Mouse (Mus musculus) limb, embryonic 13.5 days (tissue): ENCODE measurements around the gene Hist1h2bk. TPM values are rescaled to one million over a fixed set of nuclear protein-coding genes. Genes with fewer than 3 reads are reported as not detected.

ENCODE experiments used
- ATAC-seq: fragments of 200-750 bp; cut with Nextera tagmentation; 2 replicates; pipeline ENCODE4 v1.8.0; 2017; ENCODE audit warnings: low read depth, moderate number of reproducible peaks, moderate TSS enrichment; ENCODE audit not compliant: low FRiP score
- H3K27ac ChIP-seq: fragments of 300-500 bp; sonication (generic); 2 replicates; pipeline ENCODE4 v1.5.1; 2015; ENCODE audit warnings: inconsistent platforms, mild to moderate bottlenecking, moderate library complexity
- H3K27me3 ChIP-seq: fragments of 300-500 bp; sonication (generic); 2 replicates; pipeline ENCODE4 v1.6.1; 2015; ENCODE audit warnings: mild to moderate bottlenecking, inconsistent platforms
- H3K36me3 ChIP-seq: fragments of 300-500 bp; sonication (generic); 2 replicates; pipeline ENCODE4 v1.6.1; 2015; ENCODE audit warnings: inconsistent platforms, mild to moderate bottlenecking, moderate library complexity
- H3K4me1 ChIP-seq: fragments of 300-500 bp; sonication (generic); 2 replicates; pipeline ENCODE4 v1.6.1; 2015; ENCODE audit warnings: inconsistent platforms
- H3K4me2 ChIP-seq: fragments of 300-500 bp; sonication (generic); replicated peaks from 2 replicates; pipeline ENCODE4 v1.6.1; 2015; ENCODE audit warnings: inconsistent platforms, mild to moderate bottlenecking, moderate library complexity
- H3K4me3 ChIP-seq: fragments of 300-500 bp; sonication (generic); 2 replicates; pipeline ENCODE4 v1.5.1; 2015; ENCODE audit warnings: moderate library complexity, mild to moderate bottlenecking, inconsistent platforms
- H3K9ac ChIP-seq: fragments of 300-500 bp; sonication (generic); 2 replicates; pipeline ENCODE4 v1.6.1; 2015; ENCODE audit warnings: mild to moderate bottlenecking, inconsistent platforms
- H3K9me3 ChIP-seq: fragments of 300-500 bp; sonication (generic); 2 replicates; pipeline ENCODE4 v1.6.1; 2016; ENCODE audit warnings: inconsistent platforms
- WGBS: fragments of 180-500 bp; shearing (Covaris S2); methylation state at CpG from one replicate; pipeline ENCODE4 v1.1.7; 2015; 5-methylcytosine and 5-hydroxymethylcytosine counted together
- polyA plus RNA-seq: library from polyadenylated mRNA; unstranded; fragments of >200 nt; fragmentation: Nextera tagmentation; extraction: Ambion mirVana; gene quantifications from 2 replicates; pipeline ENCODE4 v1.2.1, GENCODE M21; 2015

Gene Hist1h2bk
- polyA plus RNA-seq, 1 experiment from 2014 or later: 14.4 TPM

- H3K9ac ChIP-seq: no peak overlapping the region
- no peaks in the 10 kb centered on the region for H3K9me3 ChIP-seq
- H3K4me3 ChIP-seq: peak overlapping the region; percentile 48
- H3K27ac ChIP-seq: no peak overlapping the region
- H3K4me1 ChIP-seq: peaks cover 10% of the 10 kb centered on the region
- WGBS: under 1% methylated on average over 44 of the region's 44 CpGs
- peaks cover 58% of the 10 kb centered on the region for H3K27me3 ChIP-seq
- no peaks in the 10 kb centered on the region for H3K36me3 ChIP-seq
- no peak for ATAC-seq
- peak overlapping the region; percentile 71 for H3K4me2 ChIP-seq
Measured at GRCm38 (mm10) chr13:22019934-22020835, 15.5 kb upstream of the Hist1h2bk start.

DNA sequence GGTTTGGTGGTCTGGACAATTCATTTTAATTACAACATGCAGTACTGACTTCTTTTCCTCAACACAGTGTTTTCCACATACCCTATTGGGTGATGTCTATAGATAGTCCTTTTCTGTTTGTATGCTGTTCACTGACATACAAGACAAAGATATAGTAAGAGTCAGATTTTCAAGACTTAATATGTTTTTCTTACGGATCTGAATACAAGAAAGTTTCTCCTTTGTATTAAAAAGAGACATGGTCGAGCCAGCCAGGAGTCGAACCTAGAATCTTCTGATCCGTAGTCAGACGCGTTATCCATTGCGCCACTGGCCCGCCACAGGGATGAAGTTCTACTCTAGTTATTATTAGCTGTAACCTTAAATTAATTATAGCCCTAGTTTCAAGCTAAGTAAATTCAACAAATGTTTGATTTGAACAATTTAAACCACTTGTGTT is 14.8 kb upstream of the Hist1h2bk start:
- Histone ChIP-seq H3K4me2 (peak overlapping the region; percentile 71), H3K27me3 (peaks cover 52% of the 10 kb centered on the region), H3K9ac (no peak overlapping the region), H3K4me1 (peaks cover 14% of the 10 kb centered on the region), H3K4me3 (peak overlapping the region; percentile 48), H3K27ac (no peak overlapping the region), H3K9me3 (no peaks in the 10 kb centered on the region), H3K36me3 (no peaks in the 10 kb centered on the region)
- no peak; the same call in 1 of the 2 replicates for ATAC-seq
- under 1% methylated on average over 8 of the region's 8 CpGs for WGBS

DNA sequence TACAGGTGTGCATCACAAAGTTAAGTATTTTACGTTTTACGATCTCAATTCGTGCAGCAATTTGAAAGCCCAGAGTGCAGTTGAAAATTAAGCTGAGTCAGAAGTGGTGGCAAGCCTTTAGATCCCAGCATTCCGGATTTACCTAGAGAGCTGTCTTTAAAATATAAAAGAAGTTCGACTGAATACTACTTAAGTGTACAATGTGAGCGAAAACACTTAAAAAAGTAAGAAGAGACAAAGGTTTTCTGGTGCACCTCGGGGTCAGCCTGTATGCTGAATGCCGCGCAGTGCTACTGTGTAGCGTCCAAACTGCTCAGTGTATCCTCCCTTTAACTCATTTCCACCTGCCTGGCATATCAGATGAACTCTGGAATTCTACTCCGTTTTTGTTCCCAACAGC is 14.1 kb upstream of the Hist1h2bk start:
- Histone ChIP-seq H3K36me3 (no peaks in the 10 kb centered on the region), H3K4me2 (peak overlapping the region; percentile 71), H3K27me3 (peaks cover 46% of the 10 kb centered on the region), H3K9ac (peak overlapping the region; percentile 31; the same call in 1 of the 2 replicates), H3K4me1 (peaks cover 15% of the 10 kb centered on the region), H3K4me3 (peak overlapping the region; percentile 48), H3K9me3 (no peaks in the 10 kb centered on the region), H3K27ac (no peak overlapping the region)
- ATAC-seq: no peak
- under 1% methylated on average over 11 of the region's 11 CpGs for WGBS

DNA sequence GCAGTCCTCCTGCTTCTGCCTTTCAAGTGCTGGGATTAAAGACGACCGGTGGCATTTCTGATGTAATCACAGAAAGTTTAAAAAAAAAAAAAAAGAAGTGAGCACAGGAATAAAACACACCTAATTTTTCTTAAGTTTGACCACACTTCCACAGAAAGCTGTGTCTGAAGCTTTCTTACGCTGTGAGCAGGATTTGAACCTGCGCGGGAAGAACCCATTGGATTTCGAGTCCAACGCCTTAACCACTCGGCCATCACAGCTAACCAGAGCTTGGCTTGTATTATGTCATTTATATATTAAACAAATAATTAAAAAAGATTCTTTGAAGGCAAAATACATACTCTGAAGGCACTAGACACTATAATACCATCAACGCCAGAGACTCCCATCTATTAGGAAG is 13.4 kb upstream of the Hist1h2bk start:
- ATAC-seq: 0 out of 2 replicates have a peak, but pooled peaks have one; percentile 43
- no peaks in the 10 kb centered on the region for H3K9me3 ChIP-seq
- peaks cover 39% of the 10 kb centered on the region for H3K27me3 ChIP-seq
- no peaks in the 10 kb centered on the region for H3K36me3 ChIP-seq
- no peak overlapping the region for H3K27ac ChIP-seq
- no peak overlapping the region for H3K9ac ChIP-seq
- H3K4me1 ChIP-seq: peaks cover 15% of the 10 kb centered on the region
- under 1% methylated on average over 9 of the region's 9 CpGs for WGBS
- peak overlapping the region; percentile 71 for H3K4me2 ChIP-seq
- H3K4me3 ChIP-seq: peak overlapping the region; percentile 48

DNA sequence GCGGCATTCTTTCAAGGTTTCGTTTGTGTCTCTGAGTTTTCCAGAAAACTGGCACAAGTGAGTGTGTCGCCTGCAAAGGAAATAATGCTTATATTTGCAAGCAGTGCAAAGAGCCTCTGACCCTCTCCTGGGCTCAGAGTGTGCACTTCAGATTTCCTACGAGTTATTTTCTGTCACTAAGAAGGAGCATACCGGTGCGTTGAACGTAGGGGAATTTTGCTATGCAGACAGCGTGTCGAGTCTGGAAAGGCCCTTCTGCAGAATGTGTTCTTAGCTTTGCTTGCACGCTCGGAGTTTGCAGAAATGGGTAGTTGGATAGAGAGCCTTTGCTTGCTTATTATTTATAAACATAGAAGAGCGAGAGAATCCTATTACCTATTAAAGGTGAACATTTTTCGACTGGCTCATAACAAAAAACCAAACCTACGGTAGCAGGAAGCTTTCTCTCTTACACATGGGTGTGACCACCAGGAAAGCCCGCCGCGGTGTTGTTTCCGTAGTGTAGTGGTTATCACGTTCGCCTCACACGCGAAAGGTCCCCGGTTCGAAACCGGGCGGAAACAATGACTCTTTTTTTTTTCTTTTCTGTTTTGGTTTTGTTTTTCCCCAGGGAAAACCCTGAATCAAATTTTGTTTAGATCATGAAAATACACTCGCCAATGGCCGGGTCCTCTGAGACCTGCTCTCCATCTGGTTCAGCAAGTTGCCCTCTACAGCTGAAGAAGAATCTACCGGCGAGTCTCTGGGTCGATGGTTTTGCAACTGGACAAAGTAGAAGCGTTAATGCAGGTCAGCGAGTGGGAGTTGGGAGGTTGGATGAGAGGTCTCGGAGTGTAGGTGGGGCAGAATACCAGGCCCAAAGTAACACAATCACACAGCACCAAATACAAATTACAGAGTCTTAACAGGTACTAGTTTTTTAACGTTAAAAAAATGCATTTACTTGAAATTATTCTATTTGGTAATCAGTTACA is 9.3 kb upstream of the Hist1h2bk start:
- Histone ChIP-seq H3K4me1 (0 out of 2 replicates have a peak, but pooled peaks cover 5% of the 10 kb centered on the region), H3K27me3 (peaks cover 5% of the 10 kb centered on the region; the same call in 1 of the 2 replicates), H3K4me2 (peak overlapping the region; percentile 65), H3K27ac (peak overlapping the region; percentile 16; the same call in 1 of the 2 replicates), H3K9me3 (no peaks in the 10 kb centered on the region), H3K4me3 (peak overlapping the region; percentile 50), H3K9ac (peak overlapping the region; percentile 63), H3K36me3 (no peaks in the 10 kb centered on the region)
- ATAC-seq: peak; percentile 68; the same call in 1 of the 2 replicates
- WGBS: 1% methylated on average over 35 of the region's 35 CpGs

DNA sequence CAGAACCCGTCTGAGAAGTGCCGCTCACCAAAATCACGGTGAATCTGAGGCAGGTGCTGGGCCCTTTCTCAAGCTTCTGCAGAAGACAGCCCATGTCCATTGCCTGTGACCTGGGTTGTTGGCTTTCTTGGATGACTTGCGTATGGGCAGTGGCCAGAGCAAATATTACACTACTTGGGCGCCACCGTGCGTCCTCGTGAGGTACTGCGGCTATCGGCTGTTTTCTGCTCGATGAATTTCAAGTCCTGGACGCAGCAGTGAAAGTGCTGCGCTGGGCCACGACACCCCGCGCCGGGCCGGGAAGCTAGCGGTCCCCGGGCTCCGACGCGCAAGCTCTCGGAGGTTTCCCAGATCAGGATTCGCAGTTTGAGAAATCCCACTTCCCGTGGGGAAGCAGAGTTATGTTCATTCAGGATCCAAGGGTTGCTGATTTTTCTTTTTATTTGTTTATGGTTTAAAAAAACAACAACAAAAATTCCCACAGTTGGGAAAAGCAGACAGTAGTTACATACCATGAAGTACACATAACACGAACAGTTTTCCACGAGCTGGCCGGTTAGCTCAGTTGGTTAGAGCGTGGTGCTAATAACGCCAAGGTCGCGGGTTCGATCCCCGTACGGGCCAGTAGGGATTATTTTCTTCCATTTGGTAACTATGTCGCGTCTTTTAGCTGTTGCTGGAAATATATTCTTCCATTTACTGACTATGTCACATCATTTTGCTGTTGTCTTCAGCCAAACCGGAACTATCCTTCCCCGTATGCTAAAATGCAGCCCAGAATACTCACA is 6.8 kb upstream of the Hist1h2bk start:
- WGBS: under 1% methylated on average over 40 of the region's 40 CpGs
- Histone ChIP-seq H3K9ac (peak overlapping the region; percentile 68), H3K9me3 (no peaks in the 10 kb centered on the region), H3K4me1 (peaks cover 7% of the 10 kb centered on the region; the same call in 1 of the 2 replicates), H3K27me3 (peaks cover 1% of the 10 kb centered on the region; the same call in 1 of the 2 replicates), H3K27ac (peak overlapping the region; percentile 84; the same call in 1 of the 2 replicates), H3K36me3 (no peaks in the 10 kb centered on the region), H3K4me3 (peak overlapping the region; percentile 54), H3K4me2 (peak overlapping the region; percentile 67)
- peak; percentile 80 for ATAC-seq

DNA sequence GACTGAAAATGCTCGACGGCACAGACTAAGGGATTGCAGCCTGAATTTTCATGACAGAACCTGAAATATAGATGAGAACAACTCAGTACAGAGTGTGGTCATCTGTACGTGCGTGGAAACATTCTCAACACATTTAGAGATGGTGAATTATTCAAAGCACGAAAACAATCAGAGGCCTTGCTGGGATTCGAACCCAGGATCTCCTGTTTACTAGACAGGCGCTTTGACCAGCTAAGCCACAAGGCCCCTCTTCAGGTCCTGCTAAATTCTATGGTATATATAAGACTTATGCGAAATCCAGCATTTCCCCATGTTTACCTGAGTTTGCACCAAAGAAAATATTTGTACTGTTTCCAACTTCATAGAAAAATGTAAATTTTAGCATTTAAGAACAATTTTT is 5.7 kb upstream of the Hist1h2bk start:
- Histone ChIP-seq H3K4me3 (no peak overlapping the region), H3K9ac (no peak overlapping the region), H3K4me2 (no peak overlapping the region), H3K9me3 (no peaks in the 10 kb centered on the region), H3K27me3 (no peaks in the 10 kb centered on the region), H3K4me1 (peaks cover 17% of the 10 kb centered on the region; the same call in 1 of the 2 replicates), H3K36me3 (no peaks in the 10 kb centered on the region), H3K27ac (no peak overlapping the region)
- no peak for ATAC-seq
- WGBS: 33% methylated on average over 8 of the region's 8 CpGs

DNA sequence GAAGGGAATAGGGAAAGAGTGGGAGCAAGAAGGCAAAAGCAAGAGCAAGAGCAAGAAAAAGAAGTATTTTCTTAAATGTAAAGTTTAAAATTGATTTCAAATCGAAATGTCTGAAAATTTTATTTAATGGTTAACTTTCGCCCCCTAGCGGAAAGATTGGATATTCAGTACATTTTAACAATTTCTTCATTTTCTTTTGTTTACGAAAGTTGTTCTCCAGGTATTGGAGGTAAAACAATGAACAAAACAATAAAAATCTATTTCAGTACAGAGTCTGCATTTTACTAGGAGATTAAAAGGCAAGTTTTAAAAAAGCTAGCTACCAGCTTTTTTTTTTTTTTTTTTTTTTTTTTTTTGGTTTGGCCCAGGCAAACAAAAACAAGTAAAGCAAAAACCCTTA is 5.2 kb upstream of the Hist1h2bk start:
- WGBS: 13% methylated on average over 4 of the region's 4 CpGs

DNA sequence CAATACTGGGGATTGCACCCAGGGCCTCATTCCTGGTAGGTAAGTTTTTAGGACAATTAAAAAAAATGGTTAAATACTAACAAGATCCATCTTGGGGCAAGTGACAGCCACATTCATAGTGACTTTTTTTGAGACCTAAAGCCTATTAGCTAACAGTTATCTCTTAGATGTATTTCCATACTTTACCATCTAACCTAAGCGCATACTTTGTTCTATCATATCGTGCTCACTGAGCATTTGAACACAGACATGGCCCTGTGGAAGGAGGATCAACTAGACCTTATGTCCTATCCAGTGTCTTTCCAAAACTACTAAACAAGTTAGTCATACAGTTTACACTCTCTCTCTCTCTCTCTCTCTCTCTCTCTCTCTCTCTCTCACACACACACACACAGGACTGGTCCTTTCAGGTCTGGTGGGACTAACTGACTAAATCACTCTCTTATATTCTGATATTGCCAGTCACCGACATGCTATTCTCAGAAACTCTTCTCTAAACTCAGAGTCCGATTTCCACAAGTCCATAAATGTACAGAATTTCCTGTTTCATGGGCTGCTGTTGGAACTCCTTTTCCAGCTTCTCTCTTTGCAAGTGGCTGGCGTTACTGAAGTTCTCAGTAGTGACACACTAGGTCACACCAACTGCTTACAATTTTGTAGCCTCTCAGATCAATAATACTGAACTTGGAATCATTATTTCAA is 1.8 kb upstream of the Hist1h2bk start:
- Histone ChIP-seq H3K36me3 (no peaks in the 10 kb centered on the region), H3K4me2 (peak overlapping the region; percentile 79), H3K4me3 (peak overlapping the region; percentile 46), H3K27me3 (no peaks in the 10 kb centered on the region), H3K9ac (peak overlapping the region; percentile 66), H3K4me1 (peaks cover 21% of the 10 kb centered on the region), H3K9me3 (no peaks in the 10 kb centered on the region), H3K27ac (peak overlapping the region; percentile 87)
- no peak for ATAC-seq
- 43% methylated on average over 5 of the region's 5 CpGs for WGBS

More for the DNA sequence above, 5.2 kb upstream of the Hist1h2bk start:
- Histone ChIP-seq H3K27me3 (no peaks in the 10 kb centered on the region), H3K9ac (no peak overlapping the region), H3K4me1 (peaks cover 17% of the 10 kb centered on the region; the same call in 1 of the 2 replicates), H3K9me3 (no peaks in the 10 kb centered on the region), H3K4me2 (no peak overlapping the region), H3K36me3 (no peaks in the 10 kb centered on the region), H3K4me3 (no peak overlapping the region), H3K27ac (no peak overlapping the region)
- ATAC-seq: no peak

- 0% methylated on average over 11 of the region's 14 CpGs for WGBS
- no peaks in the 10 kb centered on the region for H3K27me3 ChIP-seq
- H3K36me3 ChIP-seq: no peaks in the 10 kb centered on the region
- peaks cover 22% of the 10 kb centered on the region for H3K4me1 ChIP-seq
- H3K27ac ChIP-seq: peak overlapping the region; percentile 87
- H3K4me3 ChIP-seq: peak overlapping the region; percentile 46
- peak overlapping the region; percentile 79 for H3K4me2 ChIP-seq
- H3K9me3 ChIP-seq: no peaks in the 10 kb centered on the region
- H3K9ac ChIP-seq: peak overlapping the region; percentile 66
- no peak for ATAC-seq
Measured at GRCm38 (mm10) chr13:22034443-22035266, 1.0 kb upstream of the Hist1h2bk start.
